Mouse (Mus musculus) spleen, postnatal 10 days (tissue): Measurements from ENCODE around the gene Pard3b.

ENCODE experiments used
- DNase-seq, 2 experiments: peaks; one replicate each; pipeline ENCODE4 v3.0.0; 2021 to 2022; ENCODE audit warnings: low spot score in 2 of 2

The Pard3b gene

GRCm38 (mm10) chr1:62632886-62633285 lies 994.3 kb downstream of the Pard3b start:
- no peak for DNase-seq

- no peak for DNase-seq
Observed at GRCm38 (mm10) chr1:62635203-62635602, 996.6 kb downstream of the Pard3b start.

DNA sequence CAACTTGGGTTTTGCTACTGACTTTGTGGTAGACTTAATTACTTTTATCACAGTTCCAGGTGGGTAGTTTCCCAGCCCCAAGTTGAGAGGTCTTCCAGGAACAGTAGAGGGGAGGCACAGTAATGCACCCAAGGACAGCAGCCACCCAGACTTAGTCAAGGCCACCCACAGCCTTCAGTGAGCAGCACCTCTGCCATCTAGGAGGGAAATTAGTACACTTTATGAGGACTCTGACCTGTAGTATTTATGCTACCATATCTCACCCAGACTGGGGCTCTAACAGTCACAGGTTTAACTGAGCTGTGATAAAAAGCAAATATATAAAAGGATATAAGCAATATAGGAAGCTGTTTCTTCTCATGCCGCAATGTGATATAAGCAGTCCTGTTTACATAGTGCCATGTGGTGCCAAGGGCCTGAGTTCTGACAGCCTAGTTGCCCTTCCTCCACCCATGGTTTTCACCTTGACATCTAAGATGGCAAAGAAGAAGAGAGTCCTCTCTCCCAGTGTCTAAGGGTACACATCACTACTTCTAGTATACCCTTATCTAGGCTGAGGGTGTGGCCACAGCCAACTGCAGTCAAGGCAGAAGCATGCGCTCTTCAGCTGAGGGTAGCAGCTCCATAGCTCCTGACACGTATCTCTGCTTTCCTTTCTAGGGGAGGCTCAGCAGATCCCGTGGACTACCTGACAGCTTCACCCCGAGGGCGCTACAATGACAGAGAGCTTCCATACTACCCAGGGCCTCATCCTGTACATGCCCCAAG lies 998.5 kb downstream of the Pard3b start:
- no peak for DNase-seq

GRCm38 (mm10) chr1:62639012-62639411 lies 1000.4 kb downstream of the Pard3b start:
- DNase-seq, result no peak

DNA sequence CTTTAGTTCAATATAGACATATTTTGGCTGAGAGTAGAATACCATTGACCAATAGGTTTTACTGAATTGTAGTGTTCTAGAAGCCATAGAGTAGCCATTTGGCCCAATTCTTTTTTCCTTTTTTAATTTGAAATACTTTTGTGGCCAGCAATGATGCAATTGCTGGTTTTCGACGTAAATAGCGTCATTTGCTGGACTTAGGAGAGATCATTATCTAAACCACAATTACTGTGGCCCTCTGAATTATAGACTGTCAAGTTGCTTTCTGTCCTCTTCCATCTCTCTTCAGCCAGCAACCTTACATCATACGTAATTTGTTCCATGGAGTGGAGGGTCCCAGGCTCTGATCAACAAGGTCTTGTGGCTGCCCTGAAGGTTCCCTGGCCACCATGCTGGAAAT lies 1000.8 kb downstream of the Pard3b start:
- DNase-seq, result no peak

DNA sequence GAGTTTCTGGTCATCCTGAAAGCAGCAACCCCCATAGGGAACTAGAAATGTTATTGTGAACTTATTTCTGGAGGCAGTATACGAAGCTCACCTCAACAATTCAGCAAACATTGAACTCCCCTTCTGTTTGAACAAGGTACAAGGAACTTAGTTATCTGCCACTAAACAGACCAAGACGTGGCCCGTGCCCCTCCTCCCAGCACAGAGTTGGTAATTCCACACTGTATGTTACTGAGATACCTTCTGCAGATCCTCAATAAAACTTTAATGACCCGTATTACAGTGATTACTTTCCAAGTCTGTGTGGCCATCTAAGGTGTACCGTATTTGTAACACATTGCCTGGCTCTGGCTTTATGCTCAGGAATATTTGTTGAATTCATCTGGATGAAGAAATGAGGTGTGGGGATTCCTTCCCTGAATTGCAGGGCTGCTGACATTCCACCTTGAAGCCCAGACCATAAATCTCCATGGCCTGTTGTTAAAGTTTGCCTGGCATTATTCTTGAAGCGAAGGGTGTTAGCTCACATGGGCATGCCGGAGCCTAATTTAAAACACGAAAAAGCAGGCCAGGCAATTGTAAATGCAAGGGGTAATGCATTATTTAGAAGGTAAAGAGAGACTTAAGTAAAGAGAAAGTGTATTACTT lies 1006.1 kb downstream of the Pard3b start:
- DNase-seq, result no peak

- no peak for DNase-seq
Observed at GRCm38 (mm10) chr1:62646812-62647211, 1008.2 kb downstream of the Pard3b start.

- no peak for DNase-seq
Observed at GRCm38 (mm10) chr1:62648116-62648515, 1009.5 kb downstream of the Pard3b start.

DNA sequence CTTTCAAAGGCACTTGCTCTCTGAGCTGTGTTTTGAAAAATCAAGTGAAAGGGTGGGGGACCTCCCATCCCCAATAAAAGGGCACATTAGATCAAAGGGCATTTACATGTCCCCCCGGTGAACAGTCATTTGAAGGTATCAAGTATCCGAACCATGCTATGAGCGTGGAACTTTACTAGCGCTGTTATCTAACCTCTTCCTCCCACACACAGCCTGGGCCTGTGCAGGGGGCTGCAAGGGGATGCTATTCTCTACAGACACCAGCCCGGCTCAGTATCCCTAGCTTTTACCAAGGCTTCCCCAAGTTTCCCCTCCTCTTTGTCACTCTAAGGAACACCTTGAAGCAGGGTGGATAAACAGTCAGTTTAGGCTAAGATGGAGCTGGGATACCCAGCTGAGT lies 1010.0 kb downstream of the Pard3b start:
- DNase-seq, result no peak

DNA sequence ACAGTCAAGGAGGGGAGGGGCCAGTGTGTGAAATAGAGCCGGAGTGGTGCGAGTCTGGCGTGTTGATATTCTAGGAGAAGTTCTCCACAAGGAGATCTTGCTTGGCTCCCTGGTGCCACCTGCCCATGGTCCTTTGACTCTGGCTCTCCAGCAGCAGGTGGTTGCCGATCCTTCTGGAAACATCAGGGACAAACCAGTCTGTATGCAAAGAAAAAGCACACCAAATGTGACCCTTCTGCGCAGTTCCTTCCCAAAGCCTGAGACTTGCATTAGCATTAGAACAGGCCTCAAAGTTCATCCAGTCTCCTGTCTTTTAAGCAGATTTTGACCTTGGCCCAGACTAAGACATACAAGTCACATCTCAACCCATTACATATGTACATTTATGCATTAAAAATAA lies 1011.9 kb downstream of the Pard3b start:
- no peak for DNase-seq

DNA sequence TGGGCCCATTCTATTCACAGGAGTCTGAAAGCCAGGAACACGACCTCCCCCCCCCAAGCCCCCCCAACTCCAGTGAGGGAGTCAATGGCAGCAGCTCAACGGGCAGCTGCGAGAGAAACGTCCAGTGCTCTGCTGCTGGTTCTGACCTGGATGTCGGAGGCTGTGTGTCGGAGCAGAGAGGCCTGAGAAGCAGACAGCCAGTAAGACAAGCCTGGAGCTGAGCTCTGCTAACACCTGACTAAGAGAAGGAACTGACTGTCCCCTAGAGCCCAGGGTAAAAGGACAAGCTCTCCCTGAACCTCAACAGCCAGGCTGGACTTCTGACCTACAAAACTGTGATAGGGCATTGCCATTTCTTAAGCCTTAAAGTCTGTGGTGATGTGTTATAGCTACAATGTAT lies 1015.8 kb downstream of the Pard3b start:
- DNase-seq, result no peak

GRCm38 (mm10) chr1:62664960-62665645 lies 1026.5 kb downstream of the Pard3b start:
- DNase-seq, result no peak

DNA sequence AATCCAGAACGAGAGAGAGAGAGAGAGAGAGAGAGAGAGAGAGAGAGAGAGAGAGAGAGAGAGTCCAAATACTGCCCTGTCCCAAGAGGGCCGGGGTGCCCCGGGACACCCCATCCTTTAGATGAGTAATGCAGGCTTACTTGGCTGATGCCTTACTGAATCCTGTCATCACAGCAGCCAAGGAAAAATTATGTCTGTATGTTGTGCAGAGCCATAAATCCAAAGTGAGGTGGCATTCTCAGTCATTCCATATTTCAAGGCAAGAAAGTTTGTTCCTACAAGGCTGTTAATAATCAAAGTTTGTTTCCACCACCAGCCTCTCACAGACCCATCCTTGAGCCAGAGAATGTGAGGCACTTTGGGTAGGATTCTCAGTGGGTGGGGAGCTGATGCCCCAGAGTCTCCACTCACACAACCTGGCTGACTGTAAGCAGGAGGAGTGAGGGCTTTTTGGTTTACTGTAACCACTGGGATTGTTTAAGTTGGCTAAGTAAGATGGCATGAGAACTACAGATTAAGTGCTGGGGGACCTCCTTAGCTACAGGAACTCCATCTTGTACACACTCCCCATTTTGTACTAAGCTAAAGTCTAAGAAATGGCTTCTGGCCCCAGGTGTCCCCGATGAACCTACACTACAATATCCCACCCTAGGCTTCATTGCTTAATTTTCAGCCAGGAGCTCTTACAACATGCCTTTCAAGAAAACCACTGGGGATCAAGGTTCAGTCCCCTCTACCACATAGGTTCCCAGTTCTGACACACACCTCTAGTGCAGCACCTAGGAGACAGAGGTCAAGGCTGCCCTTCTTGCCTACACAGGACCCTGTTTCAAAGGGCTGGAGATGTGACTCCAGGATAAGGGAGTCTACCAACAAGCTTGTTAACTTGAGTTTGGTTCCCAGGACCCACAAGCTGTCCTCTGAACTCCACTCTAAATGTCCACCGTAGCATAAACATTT lies 1027.4 kb downstream of the Pard3b start:
- no peak for DNase-seq

DNA sequence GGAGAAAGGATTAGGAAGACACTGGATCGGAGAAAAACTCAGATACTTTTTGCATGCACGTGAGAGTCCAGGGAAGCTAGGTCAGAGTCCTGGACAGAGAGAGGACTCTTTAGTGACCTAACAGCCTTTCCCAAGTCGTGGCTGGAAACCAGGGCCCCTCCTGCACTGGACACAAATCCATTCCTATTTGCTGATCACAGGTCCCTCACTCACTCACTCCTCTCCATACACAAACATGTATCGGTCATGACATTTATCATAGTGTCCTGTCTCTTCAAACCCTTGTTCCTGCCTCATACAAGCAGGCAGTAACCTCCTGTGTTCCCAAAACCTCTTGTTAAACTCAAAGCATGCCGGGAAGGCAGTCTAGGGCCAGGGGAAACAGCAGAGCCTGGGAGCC lies 1028.2 kb downstream of the Pard3b start:
- DNase-seq, result no peak

- no peak for DNase-seq
Observed at GRCm38 (mm10) chr1:62678611-62679344, 1040.2 kb downstream of the Pard3b start.

DNA sequence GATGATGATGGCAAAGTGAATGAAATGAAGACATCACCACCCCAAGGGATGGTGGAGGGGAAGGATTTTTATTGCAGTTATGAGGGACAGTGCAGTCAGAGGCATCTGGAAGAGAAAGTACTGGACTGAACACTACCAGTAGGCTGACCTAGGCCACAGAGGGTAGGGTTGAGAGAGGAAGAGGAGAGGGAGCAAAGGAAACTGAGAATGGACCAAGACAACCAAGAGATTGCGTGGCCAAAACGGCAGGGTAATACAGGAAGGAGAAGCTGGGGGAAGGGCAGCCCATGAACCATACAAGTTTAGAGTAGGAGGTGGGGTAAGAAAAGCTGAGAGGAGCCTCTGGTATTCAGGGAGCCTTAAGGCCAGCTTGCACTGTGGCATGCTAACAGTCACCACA lies 1040.8 kb downstream of the Pard3b start:
- DNase-seq, result no peak

DNA sequence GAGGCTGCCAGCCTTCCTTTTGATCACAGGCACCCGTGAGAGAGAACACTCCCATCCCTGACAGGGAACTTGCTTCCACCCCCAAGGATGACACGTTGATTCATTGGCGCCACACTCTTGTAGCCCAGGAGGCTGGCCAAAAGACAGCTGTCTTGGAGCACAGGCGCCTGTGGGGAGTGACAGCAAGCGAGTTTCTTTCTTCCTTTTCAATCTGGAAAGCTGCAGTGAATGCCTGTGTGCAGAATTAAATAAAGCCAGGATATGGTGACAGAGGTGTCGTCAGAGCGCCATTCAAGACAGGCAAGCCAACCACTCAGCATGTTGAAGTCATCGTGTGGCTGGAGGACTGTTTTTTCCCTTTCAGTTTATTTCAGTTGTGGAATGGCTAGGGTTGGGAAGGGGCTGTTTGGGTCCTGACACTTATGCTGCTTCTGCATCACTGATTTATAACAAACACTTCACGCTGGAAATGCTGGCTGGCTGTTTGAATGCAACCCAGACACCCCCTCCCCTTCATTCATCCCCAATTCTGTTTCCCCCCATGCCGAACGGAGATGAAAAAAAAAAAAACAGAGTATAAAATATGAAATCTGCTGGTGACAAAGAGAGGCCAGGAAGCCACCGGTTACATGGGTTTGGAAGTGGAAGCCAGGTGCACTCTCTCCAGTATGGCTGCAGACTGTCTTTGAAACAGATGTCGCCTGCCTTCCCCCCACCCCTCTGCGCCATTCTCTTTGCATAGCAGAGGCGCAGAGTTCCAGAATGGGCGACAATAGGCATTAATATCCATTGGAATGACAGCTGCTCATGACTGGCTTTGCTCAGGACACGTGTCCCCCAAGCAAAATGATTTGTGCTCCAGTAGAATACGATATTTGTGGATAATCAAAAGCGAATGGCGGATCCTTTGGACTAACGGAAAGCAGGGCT lies 1044.1 kb downstream of the Pard3b start:
- DNase-seq, result no peak

GRCm38 (mm10) chr1:62683498-62683897 lies 1044.9 kb downstream of the Pard3b start:
- no peak for DNase-seq

DNA sequence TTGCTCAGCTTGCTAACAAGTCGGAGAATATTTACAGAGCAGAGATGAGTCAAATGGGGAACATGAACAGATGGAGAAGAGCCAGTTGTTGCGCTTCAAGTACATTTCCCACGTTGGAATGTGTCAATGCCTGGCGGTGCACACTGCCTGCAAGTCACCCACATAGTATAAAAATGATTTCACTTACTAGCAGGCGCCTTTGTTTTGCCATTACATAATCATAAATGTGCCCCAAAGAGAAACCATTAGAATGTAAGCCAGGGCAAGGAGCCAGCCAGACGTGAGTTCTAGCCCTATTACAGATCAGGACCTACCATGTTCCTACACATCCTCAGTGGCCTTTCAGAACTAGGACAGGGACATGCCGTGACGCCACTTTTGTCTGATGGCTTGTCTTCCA lies 1048.9 kb downstream of the Pard3b start:
- no peak for DNase-seq

DNA sequence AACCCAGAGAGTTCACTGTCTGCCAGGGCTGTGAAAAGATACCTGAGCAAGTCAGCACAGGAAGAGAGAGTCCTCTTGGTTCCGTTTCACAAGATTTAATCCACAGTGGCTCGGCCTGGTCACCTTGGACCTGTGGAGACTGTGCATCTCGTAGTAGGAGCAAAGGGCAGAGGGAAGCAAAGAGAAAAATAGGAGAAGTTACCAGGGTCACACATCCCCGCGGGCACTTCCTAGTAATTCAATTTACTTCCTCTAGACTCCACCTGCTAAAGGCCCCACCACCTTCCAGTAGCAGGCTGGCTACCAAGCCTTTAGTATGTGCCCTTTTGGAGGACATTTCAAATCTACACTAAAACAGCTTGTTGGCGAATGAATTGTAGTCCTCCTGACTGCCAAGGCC lies 1052.6 kb downstream of the Pard3b start:
- no peak for DNase-seq
